Mouse (Mus musculus): ENCODE results near the gene Gm20388. TPM values are rescaled to one million over a fixed set of nuclear protein-coding genes. Genes with fewer than 3 reads are reported as not detected.

Gm20388 gene
- polyA plus RNA-seq, 1 experiment from 2014 or later = not detected

DNA sequence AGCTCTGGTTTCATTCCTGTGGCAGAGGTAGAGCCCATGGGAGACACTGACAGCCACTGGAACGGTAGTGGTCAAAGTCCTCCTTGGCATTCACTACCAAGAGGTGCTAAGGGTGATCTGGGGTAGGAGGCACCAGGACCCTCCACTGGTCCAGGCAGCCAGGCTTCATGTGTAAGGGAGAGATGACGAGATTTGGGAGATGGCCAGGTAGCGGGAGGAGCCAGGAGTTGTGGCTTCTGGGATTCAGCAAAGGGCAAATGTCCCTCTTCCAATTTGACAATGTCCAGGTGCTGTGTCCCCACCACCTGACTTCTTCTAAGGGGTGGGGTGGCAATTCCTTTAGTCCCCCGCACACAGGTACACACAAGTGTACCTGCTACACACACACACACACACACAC lies 501.7 kb downstream of the Gm20388 start:
- H3K27ac ChIP-seq (ENCODE audit: low read depth, low read length) = no peak overlapping the region

DNA sequence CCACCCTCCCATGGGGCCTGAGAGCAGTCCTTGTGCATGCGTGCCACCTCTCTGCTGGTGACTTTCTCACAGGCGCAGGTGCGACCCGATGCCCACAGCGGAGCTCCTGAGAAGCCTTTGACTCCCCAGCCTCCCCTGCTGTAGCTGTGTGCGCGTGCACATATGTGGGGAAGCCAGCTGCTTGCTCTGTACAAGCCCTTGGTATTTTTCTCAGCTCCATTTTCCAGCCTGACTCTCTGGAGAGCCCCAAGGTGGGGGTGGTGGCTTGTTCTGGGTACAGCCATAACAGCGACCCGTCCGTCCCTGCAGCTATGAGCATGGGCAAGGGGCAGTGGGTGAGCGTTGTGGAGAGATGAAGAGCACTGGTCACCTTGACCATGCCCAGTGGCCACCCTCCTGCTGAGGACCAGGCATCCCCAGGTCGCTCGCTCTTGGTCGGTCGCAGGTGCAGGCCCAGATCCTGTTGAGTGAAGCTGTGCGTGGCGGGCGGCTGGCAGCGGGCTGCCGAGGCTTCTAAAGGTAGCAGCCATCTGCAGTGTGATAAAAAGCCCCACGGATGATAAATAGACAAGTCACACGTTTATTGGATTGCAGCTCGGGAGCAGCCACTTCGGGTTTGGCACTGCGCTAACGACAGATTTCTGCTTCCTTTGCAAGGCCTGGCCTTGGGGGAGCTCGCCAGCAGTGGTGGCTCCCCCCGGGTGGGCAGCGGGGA lies 502.4 kb downstream of the Gm20388 start:
- no peak overlapping the region for H3K4me2 ChIP-seq
- no peak overlapping the region for H3K4me3 ChIP-seq (ENCODE audit: low read depth, low read length)
- ATAC-seq (ENCODE audit: low FRiP score) (no peak), DNase-seq (ENCODE audit: low spot score, missing footprints) (no peak)
- 0 out of 2 replicates have a peak overlapping the region, but pooled peaks have one; percentile 9 for H3K9ac ChIP-seq (ENCODE audit: low read length)
- H3K9me3 ChIP-seq (ENCODE audit: control insufficient read depth, low read length) = no peaks in the 10 kb centered on the region
- no peaks in the 10 kb centered on the region for H3K36me3 ChIP-seq (ENCODE audit: control insufficient read depth, insufficient read depth, low read length)
- no peaks in the 10 kb centered on the region; the same call in none of the 2 replicates for H3K27me3 ChIP-seq (ENCODE audit: control insufficient read depth, insufficient read depth, low read length)
- H3K4me1 ChIP-seq (ENCODE audit: control insufficient read depth, insufficient read depth, low read length) = peaks cover 76% of the 10 kb centered on the region
- 79% methylated on average over 29 of the region's 29 CpGs for WGBS
- H3K27ac ChIP-seq (ENCODE audit: low read depth, low read length) = no peak overlapping the region

More for the DNA sequence above, 501.7 kb downstream of the Gm20388 start:
- no peaks in the 10 kb centered on the region for H3K9me3 ChIP-seq (ENCODE audit: control insufficient read depth, low read length)
- no peak overlapping the region for H3K4me2 ChIP-seq
- 89% methylated on average over 4 of the region's 4 CpGs for WGBS
- ATAC-seq (ENCODE audit: low FRiP score) = no peak
- no peaks in the 10 kb centered on the region for H3K36me3 ChIP-seq (ENCODE audit: control insufficient read depth, insufficient read depth, low read length)
- no peak overlapping the region; the same call in 1 of the 2 replicates for H3K9ac ChIP-seq (ENCODE audit: low read length)
- H3K4me1 ChIP-seq (ENCODE audit: control insufficient read depth, insufficient read depth, low read length) = peaks cover 78% of the 10 kb centered on the region
- no peak overlapping the region for H3K4me3 ChIP-seq (ENCODE audit: low read depth, low read length)
- DNase-seq (ENCODE audit: low spot score, missing footprints) = no peak
- H3K27me3 ChIP-seq (ENCODE audit: control insufficient read depth, insufficient read depth, low read length) = no peaks in the 10 kb centered on the region; the same call in none of the 2 replicates

DNA sequence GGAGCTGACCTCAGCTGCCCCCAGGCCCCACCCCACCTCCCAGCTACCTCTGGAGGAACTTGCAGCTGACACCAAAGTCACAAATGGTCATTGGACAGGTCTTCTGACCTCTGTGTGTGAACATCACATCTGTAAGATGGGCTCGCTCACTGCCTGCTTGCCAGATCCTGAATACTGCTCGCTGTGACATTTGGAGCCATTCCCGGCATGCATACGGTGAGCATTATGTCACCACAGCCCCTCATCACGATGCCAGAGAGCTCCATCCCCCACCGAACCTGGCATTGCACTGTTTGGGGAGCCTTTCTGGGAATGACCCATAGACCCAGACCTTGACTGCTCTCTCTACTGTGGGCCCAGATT lies 503.0 kb downstream of the Gm20388 start:
- H3K27ac ChIP-seq (ENCODE audit: low read depth, low read length) = no peak overlapping the region
- H3K27me3 ChIP-seq (ENCODE audit: control insufficient read depth, insufficient read depth, low read length) = no peaks in the 10 kb centered on the region; the same call in none of the 2 replicates
- WGBS = 81% methylated on average over 6 of the region's 6 CpGs
- H3K4me3 ChIP-seq (ENCODE audit: low read depth, low read length) = no peak overlapping the region
- no peaks in the 10 kb centered on the region for H3K36me3 ChIP-seq (ENCODE audit: control insufficient read depth, insufficient read depth, low read length)
- H3K9me3 ChIP-seq (ENCODE audit: control insufficient read depth, low read length) = no peaks in the 10 kb centered on the region
- ATAC-seq (ENCODE audit: low FRiP score) = no peak
- H3K4me2 ChIP-seq = no peak overlapping the region
- no peak overlapping the region for H3K9ac ChIP-seq (ENCODE audit: low read length)
- DNase-seq (ENCODE audit: low spot score, missing footprints) = no peak
- H3K4me1 ChIP-seq (ENCODE audit: control insufficient read depth, insufficient read depth, low read length) = peaks cover 74% of the 10 kb centered on the region

DNA sequence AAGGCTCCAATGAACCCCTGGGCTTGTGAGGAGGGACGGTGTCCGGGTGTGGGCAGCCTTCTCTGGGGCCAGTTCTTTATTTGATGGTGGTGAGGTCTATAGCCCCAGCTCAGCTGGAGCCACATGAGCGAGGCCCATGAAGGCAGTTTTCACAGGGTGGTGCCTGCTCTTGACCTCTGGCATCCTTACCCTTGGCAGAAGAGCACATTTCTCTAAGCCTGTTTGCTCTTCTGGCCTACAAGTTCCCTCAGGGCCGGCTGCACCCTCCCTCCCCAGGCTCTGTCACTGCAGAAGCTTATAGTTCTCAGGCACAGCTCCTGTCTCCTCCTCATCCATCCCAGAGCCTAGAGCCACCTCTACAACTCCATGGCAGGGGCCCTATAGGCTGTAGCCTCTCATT lies 503.6 kb downstream of the Gm20388 start:
- Histone ChIP-seq H3K4me3 (ENCODE audit: low read depth, low read length) (no peak overlapping the region), H3K27ac (ENCODE audit: low read depth, low read length) (no peak overlapping the region), H3K9me3 (ENCODE audit: control insufficient read depth, low read length) (no peaks in the 10 kb centered on the region), H3K4me2 (no peak overlapping the region), H3K9ac (ENCODE audit: low read length) (no peak overlapping the region), H3K27me3 (ENCODE audit: control insufficient read depth, insufficient read depth, low read length) (no peaks in the 10 kb centered on the region; the same call in none of the 2 replicates), H3K36me3 (ENCODE audit: control insufficient read depth, insufficient read depth, low read length) (no peaks in the 10 kb centered on the region), H3K4me1 (ENCODE audit: control insufficient read depth, insufficient read depth, low read length) (peaks cover 68% of the 10 kb centered on the region)
- DNase-seq (ENCODE audit: low spot score, missing footprints) (no peak), ATAC-seq (ENCODE audit: low FRiP score) (no peak)
- WGBS = 83% methylated on average over 4 of the region's 4 CpGs

DNA sequence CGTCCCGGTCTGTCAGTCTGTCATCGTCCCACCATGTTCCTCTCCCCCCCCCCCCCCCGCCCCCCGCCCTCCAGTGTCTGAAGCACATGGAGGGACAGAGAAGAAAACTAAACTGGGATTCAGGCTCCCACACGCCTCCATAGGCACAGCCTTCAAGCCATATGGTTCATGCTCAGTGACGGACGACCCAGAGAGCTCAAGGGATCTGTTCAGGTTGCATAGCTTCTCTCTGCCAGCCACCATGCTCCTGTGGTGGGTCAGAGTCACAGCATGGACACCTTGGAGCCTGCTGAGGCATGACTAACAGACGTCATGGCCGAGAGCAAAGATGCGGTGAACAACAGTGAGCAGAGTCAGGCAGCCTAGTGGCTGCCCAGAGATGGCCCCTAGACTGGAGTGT lies 504.8 kb downstream of the Gm20388 start:
- ATAC-seq (ENCODE audit: low FRiP score) (no peak), DNase-seq (ENCODE audit: low spot score, missing footprints) (no peak)
- H3K36me3 ChIP-seq (ENCODE audit: control insufficient read depth, insufficient read depth, low read length) = no peaks in the 10 kb centered on the region
- no peaks in the 10 kb centered on the region for H3K9me3 ChIP-seq (ENCODE audit: control insufficient read depth, low read length)
- H3K27me3 ChIP-seq (ENCODE audit: control insufficient read depth, insufficient read depth, low read length) = no peaks in the 10 kb centered on the region; the same call in none of the 2 replicates
- H3K4me2 ChIP-seq = no peak overlapping the region
- H3K4me3 ChIP-seq (ENCODE audit: low read depth, low read length) = no peak overlapping the region
- H3K27ac ChIP-seq (ENCODE audit: low read depth, low read length) = peak overlapping the region; percentile 92; the same call in 1 of the 2 replicates
- no peak overlapping the region for H3K9ac ChIP-seq (ENCODE audit: low read length)
- peaks cover 56% of the 10 kb centered on the region for H3K4me1 ChIP-seq (ENCODE audit: control insufficient read depth, insufficient read depth, low read length)
- 67% methylated on average over 9 of the region's 11 CpGs for WGBS

DNA sequence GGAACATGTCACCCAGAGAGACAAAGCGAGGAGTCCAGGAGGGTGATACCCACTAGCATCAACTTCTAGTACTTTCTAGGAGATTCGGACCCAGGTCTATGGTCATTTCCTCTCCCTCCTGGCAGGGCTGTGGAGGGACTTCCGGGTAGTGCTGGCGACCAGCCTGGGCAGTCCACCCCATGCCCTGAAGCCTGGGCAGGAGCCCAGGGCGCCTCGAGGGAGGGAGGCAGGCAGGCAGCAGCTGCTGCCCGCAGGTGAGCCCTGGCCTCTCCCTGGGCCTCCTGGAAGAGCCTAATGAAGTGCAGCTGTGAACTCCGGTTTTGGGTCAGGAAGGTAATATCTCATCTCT lies 505.5 kb downstream of the Gm20388 start:
- ATAC-seq (ENCODE audit: low FRiP score) = no peak; the same call in 1 of the 2 replicates
- no peaks in the 10 kb centered on the region; the same call in none of the 2 replicates for H3K27me3 ChIP-seq (ENCODE audit: control insufficient read depth, insufficient read depth, low read length)
- H3K36me3 ChIP-seq (ENCODE audit: control insufficient read depth, insufficient read depth, low read length) = no peaks in the 10 kb centered on the region
- peak overlapping the region; percentile 31 for H3K4me2 ChIP-seq
- no peak overlapping the region for H3K4me3 ChIP-seq (ENCODE audit: low read depth, low read length)
- peak overlapping the region; percentile 92 for H3K27ac ChIP-seq (ENCODE audit: low read depth, low read length)
- H3K9ac ChIP-seq (ENCODE audit: low read length) = peak overlapping the region; percentile 61; the same call in 1 of the 2 replicates
- WGBS = 45% methylated on average over 8 of the region's 8 CpGs
- H3K4me1 ChIP-seq (ENCODE audit: control insufficient read depth, insufficient read depth, low read length) = peaks cover 51% of the 10 kb centered on the region
- no peaks in the 10 kb centered on the region for H3K9me3 ChIP-seq (ENCODE audit: control insufficient read depth, low read length)
- no peak for DNase-seq (ENCODE audit: low spot score, missing footprints)

DNA sequence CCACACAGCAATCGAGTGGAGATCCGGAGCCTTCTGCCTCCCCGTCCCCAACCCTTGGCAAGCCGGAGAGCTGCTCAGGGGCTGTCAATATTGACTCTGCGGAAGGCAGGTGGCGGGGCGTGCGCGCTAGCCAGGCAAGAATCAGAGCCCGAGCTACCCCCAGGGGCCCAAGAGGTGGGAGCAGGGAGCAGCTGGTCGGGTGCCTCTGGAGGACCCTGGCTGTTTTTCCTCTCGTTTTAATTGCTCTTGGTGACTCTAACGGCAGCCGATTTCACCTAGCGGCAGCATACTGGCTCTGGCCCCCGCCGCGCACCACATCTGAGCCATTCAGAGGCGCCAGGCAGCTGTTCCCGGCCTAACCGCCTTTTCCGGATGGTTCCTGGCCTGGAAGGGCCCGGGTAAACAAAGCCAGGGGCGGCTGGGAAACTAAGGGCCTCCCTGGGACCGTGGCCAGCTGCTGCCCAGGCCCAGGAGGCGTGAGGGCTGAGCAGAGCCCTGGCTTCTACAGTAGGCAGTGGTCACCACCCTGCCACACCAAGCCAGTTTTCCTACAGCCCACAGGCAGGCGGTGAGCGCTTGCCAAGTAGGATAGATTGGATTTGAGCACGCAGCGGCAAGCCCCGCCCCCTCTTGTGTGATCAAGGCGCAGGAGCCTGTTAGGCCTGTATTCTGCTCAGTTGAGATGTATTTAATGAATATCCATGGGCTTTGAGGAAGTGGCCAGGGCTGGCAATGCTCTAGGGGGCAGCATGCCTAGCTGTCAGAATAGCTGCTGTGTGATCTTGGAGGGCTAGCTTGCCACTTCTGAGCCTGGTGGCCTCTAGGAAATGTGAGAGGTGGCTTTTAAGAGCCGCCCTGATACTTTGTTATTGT lies 506.1 kb downstream of the Gm20388 start:
- ATAC-seq (ENCODE audit: low FRiP score) (peak; percentile 85), DNase-seq (ENCODE audit: low spot score, missing footprints) (peak; percentile 96)
- 4% methylated on average over 33 of the region's 33 CpGs for WGBS
- Histone ChIP-seq H3K27ac (ENCODE audit: low read depth, low read length) (peak overlapping the region; percentile 92), H3K4me2 (peak overlapping the region; percentile 31), H3K36me3 (ENCODE audit: control insufficient read depth, insufficient read depth, low read length) (no peaks in the 10 kb centered on the region), H3K4me3 (ENCODE audit: low read depth, low read length) (0 out of 2 replicates have a peak overlapping the region, but pooled peaks have one; percentile 3), H3K9me3 (ENCODE audit: control insufficient read depth, low read length) (no peaks in the 10 kb centered on the region), H3K9ac (ENCODE audit: low read length) (peak overlapping the region; percentile 61), H3K27me3 (ENCODE audit: control insufficient read depth, insufficient read depth, low read length) (no peaks in the 10 kb centered on the region; the same call in none of the 2 replicates), H3K4me1 (ENCODE audit: control insufficient read depth, insufficient read depth, low read length) (peaks cover 51% of the 10 kb centered on the region)

DNA sequence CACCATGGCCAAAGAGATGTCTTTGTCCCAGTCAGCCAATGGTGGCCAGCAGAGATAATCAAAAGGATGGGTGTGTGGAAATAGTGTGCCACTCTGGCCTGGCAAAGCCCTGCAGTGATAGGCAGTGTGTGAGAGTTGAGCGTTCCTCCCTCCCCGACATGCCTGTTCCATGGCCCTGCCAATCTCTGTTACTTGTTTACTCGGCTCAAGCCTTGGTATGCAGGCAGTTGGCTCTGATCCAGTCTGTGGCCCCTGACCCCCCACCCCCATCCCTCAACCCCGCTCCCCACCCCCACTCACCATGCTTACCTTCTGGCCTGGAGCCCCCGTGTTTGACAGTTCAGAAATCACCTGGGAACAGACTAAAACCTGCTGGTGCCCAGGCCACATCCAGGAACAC lies 507.5 kb downstream of the Gm20388 start:
- no peak overlapping the region for H3K9ac ChIP-seq (ENCODE audit: low read length)

DNA sequence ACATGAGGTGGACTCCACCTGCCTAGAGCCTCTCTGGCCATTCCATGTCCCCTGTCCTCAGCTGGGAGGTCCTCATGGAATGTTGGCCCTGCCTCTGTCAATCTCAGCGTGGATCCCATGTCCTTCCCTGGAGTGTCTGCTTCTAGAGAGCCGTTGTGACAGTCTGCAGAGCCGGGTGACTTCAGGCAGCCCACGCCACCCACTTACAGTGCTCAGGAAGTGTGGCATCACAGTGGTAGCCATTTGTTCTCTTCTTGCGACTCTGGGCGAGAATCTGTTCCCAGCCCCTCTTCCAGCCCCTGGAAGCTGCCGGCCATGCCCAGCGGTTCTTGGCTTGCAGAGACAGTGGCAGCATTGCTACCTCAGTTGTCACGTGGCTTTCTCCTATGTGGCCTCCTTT lies 509.0 kb downstream of the Gm20388 start:
- Histone ChIP-seq H3K9me3 (ENCODE audit: control insufficient read depth, low read length) (no peaks in the 10 kb centered on the region), H3K27me3 (ENCODE audit: control insufficient read depth, insufficient read depth, low read length) (peaks cover 2% of the 10 kb centered on the region; the same call in 1 of the 2 replicates), H3K9ac (ENCODE audit: low read length) (no peak overlapping the region), H3K4me3 (ENCODE audit: low read depth, low read length) (no peak overlapping the region), H3K27ac (ENCODE audit: low read depth, low read length) (no peak overlapping the region), H3K4me1 (ENCODE audit: control insufficient read depth, insufficient read depth, low read length) (peaks cover 66% of the 10 kb centered on the region), H3K4me2 (no peak overlapping the region), H3K36me3 (ENCODE audit: control insufficient read depth, insufficient read depth, low read length) (no peaks in the 10 kb centered on the region)
- ATAC-seq (ENCODE audit: low FRiP score) (no peak), DNase-seq (ENCODE audit: low spot score, missing footprints) (no peak)
- 82% methylated on average over 9 of the region's 9 CpGs for WGBS

More for the DNA sequence above, 507.5 kb downstream of the Gm20388 start:
- Histone ChIP-seq H3K4me1 (ENCODE audit: control insufficient read depth, insufficient read depth, low read length) (peaks cover 54% of the 10 kb centered on the region), H3K4me2 (no peak overlapping the region), H3K4me3 (ENCODE audit: low read depth, low read length) (no peak overlapping the region), H3K36me3 (ENCODE audit: control insufficient read depth, insufficient read depth, low read length) (no peaks in the 10 kb centered on the region), H3K27me3 (ENCODE audit: control insufficient read depth, insufficient read depth, low read length) (no peaks in the 10 kb centered on the region; the same call in none of the 2 replicates), H3K27ac (ENCODE audit: low read depth, low read length) (no peak overlapping the region), H3K9me3 (ENCODE audit: control insufficient read depth, low read length) (no peaks in the 10 kb centered on the region)
- DNase-seq (ENCODE audit: low spot score, missing footprints) = no peak
- no peak for ATAC-seq (ENCODE audit: low FRiP score)
- 87% methylated on average over 5 of the region's 5 CpGs for WGBS

Measured in midbrain, embryonic 11.5 days (tissue).